Comparison of ENCODE assay signal across 8 mouse cellular contexts in genomic region chr15:93336925-93337761, GRCm38 (mm10). TPM values are rescaled to one million over a fixed set of nuclear protein-coding genes. Genes with fewer than 3 reads are reported as not detected.
A peak's percentile ranks its signal among the peaks of the same experiment; 100 is the strongest.
DNase-seq lines count a peak whose midpoint lies in the region; ATAC-seq lines count a peak whose summit lies in the region.

Gene Yaf2, minus strand, starts transcription at chr15:93336935.

- H3K4me1 ChIP-seq in hindbrain, embryonic 16.5 days (ENCODE audit: control insufficient read depth, insufficient read depth, low read depth, low read length) = peaks cover 10% of the 10 kb centered on the region

- 1% methylated on average over 56 of the region's 73 CpGs for WGBS in hindbrain, embryonic 16.5 days
- WGBS in macrophage (ENCODE audit: missing documents) = under 1% methylated on average over 69 of the region's 73 CpGs

- no peaks in the 10 kb centered on the region for H3K9me3 ChIP-seq in hindbrain, embryonic 16.5 days (ENCODE audit: control insufficient read depth, low read length)

- H3K36me3 ChIP-seq in hindbrain, embryonic 16.5 days (ENCODE audit: control insufficient read depth, insufficient read depth, low read length) = no peaks in the 10 kb centered on the region
- no peaks in the 10 kb centered on the region for H3K36me3 ChIP-seq in macrophage (ENCODE audit: inconsistent target)

- no peaks in the 10 kb centered on the region for H3K27me3 ChIP-seq in hindbrain, embryonic 16.5 days (replicated peaks; ENCODE audit: control insufficient read depth, insufficient read depth, low read length)

- peak; percentile 95 for ATAC-seq in hindbrain, embryonic 16.5 days

- peak within 1 kb of the TSS; percentile 95 for H3K9ac ChIP-seq in hindbrain, embryonic 16.5 days (ENCODE audit: low read depth, low read length)

- peak within 1 kb of the TSS; percentile 97 for H3K4me3 ChIP-seq in hindbrain, embryonic 16.5 days (ENCODE audit: low read length)
- peak within 1 kb of the TSS; percentile 51 for H3K4me3 ChIP-seq in macrophage (ENCODE audit: inconsistent target)

- H3K4me2 ChIP-seq in hindbrain, embryonic 16.5 days (ENCODE audit: low read length) = peak within 1 kb of the TSS; percentile 93

- peak within 1 kb of the TSS; percentile 96 for H3K27ac ChIP-seq in hindbrain, embryonic 16.5 days (ENCODE audit: low read depth, low read length)
- no peak within 1 kb of the TSS; the same call in 1 of the 2 replicates for H3K27ac ChIP-seq in macrophage

- H3K79me2 ChIP-seq in macrophage (ENCODE audit: inconsistent target) = peaks cover 36% of the 10 kb centered on the region

- DNase-seq in T-cell, adult 2 months (ENCODE audit: low spot score) = peak; percentile 88
- peak; percentile 74 to 83 for DNase-seq in cerebellum, postnatal 36 days
- DNase-seq in gastrocnemius, adult 18-20 months (ENCODE audit: low spot score) = peak; percentile 78
- peak; percentile 81 to 91 for DNase-seq in left cerebral cortex, adult 18-20 months (ENCODE audit: low spot score in 2 of 2)
- DNase-seq in right cerebral cortex, adult 18-20 months = peak; percentile 93
- DNase-seq in urinary bladder, postnatal 10 days (ENCODE audit: low spot score) = peak; percentile 40

RNA-seq across cellular contexts. Expression of gene Yaf2, which starts in this region (rescaled TPM):
- total RNA-seq in gastrocnemius, adult 18-20 months (2021) = 10 to 100 TPM; 21.0 to 24.2 TPM
- polyA plus RNA-seq in hindbrain, embryonic 16.5 days (2015; fragmentation: Nextera tagmentation; extraction: Ambion mirVana) = 85.6 and 108 TPM in 2 replicates
- 100 to 1,000 TPM; 104 to 105 TPM for total RNA-seq in left cerebral cortex, adult 18-20 months (2021)
- 1 to 10 TPM in 24 of 26 experiments, under 1 TPM in 2; 0.61 to 6.8 (median 2.9) TPM for total RNA-seq in macrophage (2018; cell fraction: chromatin; rRNA removed)
- 10 to 100 TPM in 24 of 26 experiments, 1 to 10 TPM in 2; 9.2 to 17.7 (median 13.3) TPM for total RNA-seq in macrophage (2018; cell fraction: cytosol; rRNA removed)
- total RNA-seq in macrophage (2018; cell fraction: nucleus; rRNA removed) = 10 to 100 TPM in 4 of 26 experiments, 1 to 10 TPM in 22; 2.8 to 14.7 (median 5.6) TPM
- 16.5 to 24.6 TPM (median 17.8 TPM) in 3 replicates for polyA plus RNA-seq in macrophage (2018)

Comparison
In these comparisons a context has a peak if more than half of its experiments do, and no peak if none do; other contexts are left out.
1. RNA of gene Yaf2 (total RNA-seq): 104 to 105 TPM in left cerebral cortex, adult 18-20 months; 21.0 to 24.2 TPM in gastrocnemius, adult 18-20 months; every median in the first group is over 4 times any median in the second.
2. DNase-seq: peak in every context shown above with its lines; median percentile 93 in right cerebral cortex, adult 18-20 months; 88 in T-cell, adult 2 months; 86 in left cerebral cortex, adult 18-20 months; 78 in cerebellum, postnatal 36 days; 78 in gastrocnemius, adult 18-20 months; 40 in urinary bladder, postnatal 10 days.